Mouse (Mus musculus) heart, postnatal 14 days (tissue): Measurements from ENCODE around the gene Bcdin3d. TPM values are rescaled to one million over a fixed set of nuclear protein-coding genes. Genes with fewer than 3 reads are reported as not detected.
"Not testable (repeated sequence)": the region's sequence is repeated elsewhere in the genome, so short reads cannot be mapped to it uniquely, and the experiment has no call there.

Experiments
- DNase-seq, 2 experiments: peaks; one replicate each; pipeline ENCODE4 v3.0.0; 2021 to 2022
- intact Hi-C: fragments of 180-260 bp; cut with DNase I; formaldehyde crosslinking; loops from one replicate; pipeline ENCODE4 v1.15.1; 2025
- total RNA-seq, 2 experiments: library from RNA; stranded (reverse); gene quantifications; 2 replicates each; pipeline ENCODE4 v1.2.3; 2021

Gene Bcdin3d
- total RNA-seq, 2 experiments from 2014 or later, result 3.9 to 4.9 TPM

- intact Hi-C loops, DNase-seq: not testable (repeated sequence)
These were observed 28.4 kb downstream of the Bcdin3d start for GRCm38 (mm10) chr15:99446136-99446535.

- no peak for DNase-seq
- intact Hi-C loops, result no loop called here
These were observed 29.0 kb downstream of the Bcdin3d start for GRCm38 (mm10) chr15:99445567-99445966.

- intact Hi-C loops, result loop anchor here (2.0 kb wide), 1 partner anchor 14 kb away; the partner anchor contains the start of gene Nckap5l
- DNase-seq, result no peak
These were observed 32.2 kb downstream of the Bcdin3d start for GRCm38 (mm10) chr15:99442358-99442757.

- DNase-seq, result peak in 1 of 2 experiments; percentile 48
- intact Hi-C loops, result no loop called here
These were observed 33.6 kb downstream of the Bcdin3d start for GRCm38 (mm10) chr15:99440816-99441457.

GRCm38 (mm10) chr15:99440112-99440815, 34.3 kb downstream of the Bcdin3d start:
- peak; percentile 67 to 79 for DNase-seq
- intact Hi-C loops, result no loop called here

GRCm38 (mm10) chr15:99438966-99439698, 35.4 kb downstream of the Bcdin3d start:
- intact Hi-C loops, result no loop called here
- DNase-seq, result no peak

GRCm38 (mm10) chr15:99433913-99434312, 40.6 kb downstream of the Bcdin3d start:
- no peak for DNase-seq
- intact Hi-C loops, result no loop called here

- no peak for DNase-seq
- intact Hi-C loops, result no loop called here
These were observed 41.3 kb downstream of the Bcdin3d start for GRCm38 (mm10) chr15:99433081-99433718.

GRCm38 (mm10) chr15:99431967-99432366, 42.6 kb downstream of the Bcdin3d start:
- intact Hi-C loops, result no loop called here

GRCm38 (mm10) chr15:99431504-99431903, 43.0 kb downstream of the Bcdin3d start:
- no peak for DNase-seq
- intact Hi-C loops, result no loop called here

More at GRCm38 (mm10) chr15:99431967-99432366, 42.6 kb downstream of the Bcdin3d start:
- DNase-seq, result no peak

GRCm38 (mm10) chr15:99431063-99431462, 43.5 kb downstream of the Bcdin3d start:
- intact Hi-C loops, result no loop called here
- DNase-seq, result no peak

GRCm38 (mm10) chr15:99430394-99430793, 44.1 kb downstream of the Bcdin3d start:
- DNase-seq, result no peak
- intact Hi-C loops, result no loop called here

- DNase-seq, result no peak
- intact Hi-C loops, result loop anchor here (5.0 kb wide), 1 partner anchor 33 kb away; the partner anchor contains the start of gene Nckap5l
These were observed 50.6 kb downstream of the Bcdin3d start for GRCm38 (mm10) chr15:99423884-99424283.

GRCm38 (mm10) chr15:99423131-99423530, 51.4 kb downstream of the Bcdin3d start:
- intact Hi-C loops, result loop anchor here (5.0 kb wide), 1 partner anchor 34 kb away; the partner anchor contains the start of gene Nckap5l
- DNase-seq, result no peak

- intact Hi-C loops, result loop anchor here (5.0 kb wide), 1 partner anchor 35 kb away; the partner anchor contains the start of gene Nckap5l
- DNase-seq, result no peak
These were observed 52.0 kb downstream of the Bcdin3d start for GRCm38 (mm10) chr15:99422551-99422950.

GRCm38 (mm10) chr15:99421676-99422075, 52.9 kb downstream of the Bcdin3d start:
- intact Hi-C loops, result loop anchor here (5.0 kb wide), 1 partner anchor 36 kb away; the partner anchor contains the start of gene Nckap5l
- DNase-seq, result no peak

GRCm38 (mm10) chr15:99421152-99421551, 53.4 kb downstream of the Bcdin3d start:
- intact Hi-C loops, result loop anchor here (5.0 kb wide), 1 partner anchor 36 kb away; the partner anchor contains the start of gene Nckap5l
- DNase-seq, result peak; percentile 40 to 41

GRCm38 (mm10) chr15:99420521-99421014, 54.0 kb downstream of the Bcdin3d start:
- intact Hi-C loops, result loop anchor here (5.0 kb wide), 1 partner anchor 37 kb away; the partner anchor contains the start of gene Nckap5l
- peak; percentile 81 to 89 for DNase-seq

- intact Hi-C loops, result loop anchor here (5.0 kb wide), 1 partner anchor 37 kb away; the partner anchor contains the start of gene Nckap5l
- DNase-seq, result no peak
These were observed 54.4 kb downstream of the Bcdin3d start for GRCm38 (mm10) chr15:99420101-99420500.
